Mouse (Mus musculus) midbrain, embryonic 13.5 days (tissue): ENCODE measurements at regions not wholly inside any gene's neighbourhood (a gene's known extent, or its start where the extent isn't known, plus 50 kb on each side); places are given as distances from the start of the nearest gene placed in this dataset.

ENCODE experiments used
- ATAC-seq: fragments of 200-750 bp; cut with Nextera tagmentation; 2 replicates; pipeline ENCODE4 v1.8.0; 2017; ENCODE audit warnings: mild to moderate bottlenecking, moderate TSS enrichment, moderate library complexity
- H3K27ac ChIP-seq: fragments of 300-500 bp; sonication (generic); 2 replicates; pipeline ENCODE4 v1.5.1; 2015; ENCODE audit warnings: inconsistent platforms, mild to moderate bottlenecking, moderate library complexity
- H3K27me3 ChIP-seq: fragments of 300-500 bp; sonication (generic); 2 replicates; pipeline ENCODE4 v1.6.1; 2015; ENCODE audit warnings: mild to moderate bottlenecking, inconsistent platforms
- H3K36me3 ChIP-seq: fragments of 300-500 bp; sonication (generic); 2 replicates; pipeline ENCODE4 v1.6.1; 2015; ENCODE audit warnings: mild to moderate bottlenecking, inconsistent platforms
- H3K4me1 ChIP-seq: fragments of 300-500 bp; sonication (generic); replicated peaks from 2 replicates; pipeline ENCODE4 v1.6.1; 2015; ENCODE audit warnings: inconsistent platforms
- H3K4me2 ChIP-seq: fragments of 300-500 bp; sonication (generic); replicated peaks from 2 replicates; pipeline ENCODE4 v1.6.1; 2015; ENCODE audit warnings: moderate library complexity, mild to moderate bottlenecking, inconsistent platforms
- H3K4me3 ChIP-seq: fragments of 300-500 bp; sonication (generic); replicated peaks from 2 replicates; pipeline ENCODE4 v1.5.1; 2015; ENCODE audit warnings: mild to moderate bottlenecking, inconsistent platforms
- H3K9ac ChIP-seq: fragments of 300-500 bp; sonication (generic); replicated peaks from 2 replicates; pipeline ENCODE4 v1.6.1; 2015; ENCODE audit warnings: mild to moderate bottlenecking, inconsistent platforms
- H3K9me3 ChIP-seq: fragments of 300-500 bp; sonication (generic); 2 replicates; pipeline ENCODE4 v1.6.1; 2016; ENCODE audit warnings: mild to moderate bottlenecking, inconsistent platforms
- WGBS: fragments of 180-500 bp; shearing (Covaris S2); methylation state at CpG from one replicate; pipeline ENCODE4 v1.1.7; 2015; 5-methylcytosine and 5-hydroxymethylcytosine counted together

GRCm38 (mm10) chr8:109156016-109156415, 337.8 kb upstream of the Pmfbp1 start:
- 79% methylated on average over 8 of the region's 8 CpGs for WGBS
- H3K4me2 ChIP-seq: no peak overlapping the region
- H3K27me3 ChIP-seq: no peaks in the 10 kb centered on the region
- no peak for ATAC-seq
- H3K36me3 ChIP-seq: no peaks in the 10 kb centered on the region
- H3K4me1 ChIP-seq: no peaks in the 10 kb centered on the region
- H3K9ac ChIP-seq: no peak overlapping the region
- no peaks in the 10 kb centered on the region; the same call in 1 of the 2 replicates for H3K9me3 ChIP-seq
- H3K4me3 ChIP-seq: no peak overlapping the region
- no peak overlapping the region for H3K27ac ChIP-seq

GRCm38 (mm10) chr8:109172701-109173100, 321.1 kb upstream of the Pmfbp1 start:
- H3K4me1 ChIP-seq: no peaks in the 10 kb centered on the region
- no peak overlapping the region for H3K4me2 ChIP-seq
- H3K9ac ChIP-seq: no peak overlapping the region
- no peak for ATAC-seq
- no peaks in the 10 kb centered on the region for H3K36me3 ChIP-seq
- WGBS: 90% methylated on average over 4 of the region's 4 CpGs
- H3K4me3 ChIP-seq: no peak overlapping the region
- peaks cover 3% of the 10 kb centered on the region; the same call in 1 of the 2 replicates for H3K9me3 ChIP-seq
- H3K27ac ChIP-seq: no peak overlapping the region
- H3K27me3 ChIP-seq: no peaks in the 10 kb centered on the region

GRCm38 (mm10) chr8:109185558-109186198, 308.1 kb upstream of the Pmfbp1 start:
- Histone ChIP-seq H3K4me2 (peak overlapping the region; percentile 42), H3K9ac (peak overlapping the region; percentile 41; the same call in 1 of the 2 replicates), H3K9me3 (no peaks in the 10 kb centered on the region), H3K36me3 (no peaks in the 10 kb centered on the region), H3K27me3 (no peaks in the 10 kb centered on the region), H3K4me1 (peaks cover 41% of the 10 kb centered on the region), H3K4me3 (no peak overlapping the region), H3K27ac (peak overlapping the region; percentile 90)
- ATAC-seq: peak; percentile 87
- WGBS: 39% methylated on average over 10 of the region's 10 CpGs

GRCm38 (mm10) chr8:109187617-109188016, 306.2 kb upstream of the Pmfbp1 start:
- Histone ChIP-seq H3K27ac (peak overlapping the region; percentile 90), H3K4me1 (peaks cover 41% of the 10 kb centered on the region), H3K36me3 (no peaks in the 10 kb centered on the region), H3K4me2 (peak overlapping the region; percentile 17), H3K9ac (peak overlapping the region; percentile 11; the same call in 1 of the 2 replicates), H3K9me3 (no peaks in the 10 kb centered on the region), H3K4me3 (no peak overlapping the region), H3K27me3 (no peaks in the 10 kb centered on the region)
- ATAC-seq: peak; percentile 76; the same call in 1 of the 2 replicates
- 37% methylated on average over 7 of the region's 7 CpGs for WGBS

- Histone ChIP-seq H3K4me3 (no peak overlapping the region), H3K9me3 (no peaks in the 10 kb centered on the region), H3K36me3 (no peaks in the 10 kb centered on the region), H3K4me1 (peaks cover 18% of the 10 kb centered on the region), H3K27me3 (no peaks in the 10 kb centered on the region), H3K27ac (peak overlapping the region; percentile 54), H3K4me2 (no peak overlapping the region), H3K9ac (no peak overlapping the region)
- ATAC-seq: no peak
- 73% methylated on average over 8 of the region's 8 CpGs for WGBS
These were observed 279.6 kb upstream of the Pmfbp1 start for GRCm38 (mm10) chr8:109214247-109214646.

- Histone ChIP-seq H3K27me3 (no peaks in the 10 kb centered on the region), H3K27ac (peak overlapping the region; percentile 31), H3K9ac (no peak overlapping the region), H3K4me3 (no peak overlapping the region), H3K4me2 (no peak overlapping the region), H3K9me3 (no peaks in the 10 kb centered on the region), H3K4me1 (peaks cover 18% of the 10 kb centered on the region), H3K36me3 (no peaks in the 10 kb centered on the region)
- peak; percentile 55; the same call in 1 of the 2 replicates for ATAC-seq
- WGBS: 55% methylated on average over 5 of the region's 5 CpGs
These were observed 277.5 kb upstream of the Pmfbp1 start for GRCm38 (mm10) chr8:109216318-109216717.

- 93% methylated on average over 19 of the region's 19 CpGs for WGBS
- peaks cover 18% of the 10 kb centered on the region for H3K4me1 ChIP-seq
- no peak overlapping the region for H3K4me2 ChIP-seq
- no peak overlapping the region for H3K9ac ChIP-seq
- no peak for ATAC-seq
- no peaks in the 10 kb centered on the region for H3K36me3 ChIP-seq
- H3K9me3 ChIP-seq: no peaks in the 10 kb centered on the region
- no peak overlapping the region for H3K4me3 ChIP-seq
- no peaks in the 10 kb centered on the region for H3K27me3 ChIP-seq
- H3K27ac ChIP-seq: no peak overlapping the region
These were observed 276.5 kb upstream of the Pmfbp1 start for GRCm38 (mm10) chr8:109217326-109217725.

- 16% methylated on average over 32 of the region's 32 CpGs for WGBS
- Histone ChIP-seq H3K36me3 (no peaks in the 10 kb centered on the region), H3K9me3 (no peaks in the 10 kb centered on the region), H3K27me3 (no peaks in the 10 kb centered on the region), H3K4me3 (peak overlapping the region; percentile 22; the same call in 1 of the 2 replicates), H3K9ac (peak overlapping the region; percentile 23), H3K4me2 (peak overlapping the region; percentile 46), H3K4me1 (peaks cover 25% of the 10 kb centered on the region), H3K27ac (peak overlapping the region; percentile 80)
- ATAC-seq: peak; percentile 56; the same call in 1 of the 2 replicates
These were observed 261.3 kb upstream of the Pmfbp1 start for GRCm38 (mm10) chr8:109232281-109233234.

- H3K4me3 ChIP-seq: peak overlapping the region; percentile 36
- H3K9me3 ChIP-seq: no peaks in the 10 kb centered on the region
- H3K9ac ChIP-seq: 0 out of 2 replicates have a peak overlapping the region, but pooled peaks have one; percentile 14
- peaks cover 32% of the 10 kb centered on the region for H3K4me1 ChIP-seq
- no peak for ATAC-seq
- 69% methylated on average over 8 of the region's 8 CpGs for WGBS
- peak overlapping the region; percentile 40 for H3K4me2 ChIP-seq
- H3K27me3 ChIP-seq: no peaks in the 10 kb centered on the region
- H3K27ac ChIP-seq: peak overlapping the region; percentile 44; the same call in 1 of the 2 replicates
- no peaks in the 10 kb centered on the region for H3K36me3 ChIP-seq
These were observed 248.3 kb upstream of the Pmfbp1 start for GRCm38 (mm10) chr8:109245526-109245925.

- Histone ChIP-seq H3K36me3 (no peaks in the 10 kb centered on the region), H3K4me1 (peaks cover 52% of the 10 kb centered on the region), H3K9ac (0 out of 2 replicates have a peak overlapping the region, but pooled peaks have one; percentile 47), H3K27me3 (no peaks in the 10 kb centered on the region), H3K4me2 (peak overlapping the region; percentile 50), H3K9me3 (no peaks in the 10 kb centered on the region), H3K4me3 (peak overlapping the region; percentile 36), H3K27ac (peak overlapping the region; percentile 92)
- ATAC-seq: peak; percentile 65
- 46% methylated on average over 6 of the region's 6 CpGs for WGBS
These were observed 246.0 kb upstream of the Pmfbp1 start for GRCm38 (mm10) chr8:109247875-109248274.

- WGBS: 50% methylated on average over 6 of the region's 6 CpGs
- Histone ChIP-seq H3K4me1 (peaks cover 52% of the 10 kb centered on the region), H3K27ac (peak overlapping the region; percentile 92), H3K27me3 (no peaks in the 10 kb centered on the region), H3K36me3 (no peaks in the 10 kb centered on the region), H3K4me2 (peak overlapping the region; percentile 50), H3K9ac (peak overlapping the region; percentile 47), H3K9me3 (no peaks in the 10 kb centered on the region), H3K4me3 (peak overlapping the region; percentile 36)
- no peak for ATAC-seq
These were observed 245.5 kb upstream of the Pmfbp1 start for GRCm38 (mm10) chr8:109248356-109248755.

- Histone ChIP-seq H3K4me2 (peak overlapping the region; percentile 50), H3K36me3 (no peaks in the 10 kb centered on the region), H3K27me3 (no peaks in the 10 kb centered on the region), H3K27ac (peak overlapping the region; percentile 92), H3K4me3 (peak overlapping the region; percentile 36), H3K4me1 (peaks cover 52% of the 10 kb centered on the region), H3K9me3 (no peaks in the 10 kb centered on the region), H3K9ac (peak overlapping the region; percentile 47)
- 51% methylated on average over 12 of the region's 12 CpGs for WGBS
- ATAC-seq: 0 out of 2 replicates have a peak, but pooled peaks have one; percentile 18
These were observed 244.6 kb upstream of the Pmfbp1 start for GRCm38 (mm10) chr8:109249256-109249655.
